In the genomic region with DNA sequence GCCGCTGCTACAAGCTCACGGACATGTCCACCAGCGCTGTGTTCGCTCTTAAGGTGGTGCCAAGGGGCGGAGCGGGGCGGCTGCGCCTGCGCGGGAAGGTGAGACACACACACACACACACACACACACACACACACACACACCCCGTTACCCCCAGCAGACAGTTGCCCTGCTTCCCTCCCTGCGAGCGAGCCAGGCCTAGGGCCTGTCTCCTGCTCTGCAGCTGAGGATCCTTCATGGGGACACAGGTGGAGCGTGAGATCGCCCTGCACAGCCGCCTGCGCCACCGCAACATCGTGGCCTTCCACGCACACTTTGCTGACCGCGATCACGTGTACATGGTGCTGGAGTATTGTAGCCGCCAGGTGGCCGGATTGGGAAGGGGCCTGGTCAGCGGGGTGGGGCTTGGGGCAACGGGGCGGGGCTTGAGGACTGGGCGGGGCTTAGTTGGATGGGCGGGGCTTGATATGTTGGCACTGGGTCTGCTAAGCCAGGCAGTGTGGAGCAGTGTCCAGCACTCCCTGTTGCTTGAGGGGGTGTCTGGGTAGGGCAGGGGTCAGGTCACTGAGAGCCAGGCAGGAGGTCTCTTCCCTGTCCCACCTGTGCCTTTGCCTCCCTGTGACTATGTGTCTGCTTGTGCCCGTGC, we compare ENCODE assay signal across 9 mouse cellular contexts. TPM values are rescaled to one million over a fixed set of nuclear protein-coding genes. Genes with fewer than 3 reads are reported as not detected.
DNase-seq lines count a peak whose midpoint lies in the region; ATAC-seq lines count a peak whose summit lies in the region.
"Had no signal": no experiment of that assay in that cellular context is flagged by ENCODE, and none has a peak within 500 bp of the region (broad histone marks: within the 10 kb centered on the region; RNA-seq: fewer than 3 reads in every experiment).

No protein-coding gene starts in this region.

- 0 out of 2 replicates have a peak, but pooled peaks cover 4% of the 10 kb centered on the region for H3K9me3 ChIP-seq in heart, embryonic 12.5 days (replicated peaks)
- no peaks in the 10 kb centered on the region; the same call in 1 of the 2 replicates for H3K9me3 ChIP-seq in embryonic facial prominence, embryonic 11.5 days (replicated peaks; ENCODE audit: control insufficient read depth, low read length)
- no peaks in the 10 kb centered on the region for H3K9me3 ChIP-seq in intestine, embryonic 15.5 days
- H3K9me3 ChIP-seq in liver, embryonic 16.5 days (replicated peaks; ENCODE audit: control insufficient read depth, low read length): no peaks in the 10 kb centered on the region

- peak overlapping the region; percentile 18 for H3K4me3 ChIP-seq in heart, embryonic 12.5 days
- H3K4me3 ChIP-seq in embryonic facial prominence, embryonic 11.5 days (ENCODE audit: low read depth, low read length): peak overlapping the region; percentile 9; the same call in 1 of the 2 replicates
- H3K4me3 ChIP-seq in intestine, embryonic 15.5 days (replicated peaks): peak overlapping the region; percentile 26
- H3K4me3 ChIP-seq in liver, embryonic 16.5 days (ENCODE audit: low read depth, low read length): peak overlapping the region; percentile 20; the same call in 1 of the 2 replicates

- peak overlapping the region; percentile 52 for H3K4me2 ChIP-seq in heart, embryonic 12.5 days
- H3K4me2 ChIP-seq in embryonic facial prominence, embryonic 11.5 days (ENCODE audit: low read depth, low read length): peak overlapping the region; percentile 0; the same call in 1 of the 2 replicates
- peak overlapping the region; percentile 66 for H3K4me2 ChIP-seq in intestine, embryonic 15.5 days (replicated peaks)
- H3K4me2 ChIP-seq in liver, embryonic 16.5 days (ENCODE audit: low read depth, low read length): peak overlapping the region; percentile 3; the same call in 1 of the 2 replicates

- no peak overlapping the region for H3K9ac ChIP-seq in heart, embryonic 12.5 days
- H3K9ac ChIP-seq in embryonic facial prominence, embryonic 11.5 days (replicated peaks; ENCODE audit: low read length): no peak overlapping the region
- H3K9ac ChIP-seq in intestine, embryonic 15.5 days: no peak overlapping the region
- H3K9ac ChIP-seq in liver, embryonic 16.5 days (ENCODE audit: low read depth, low read length): no peak overlapping the region

- ATAC-seq in heart, embryonic 12.5 days (ENCODE audit: insufficient number of reproducible peaks, low FRiP score): peak; percentile 34; the same call in 1 of the 2 replicates
- ATAC-seq in embryonic facial prominence, embryonic 11.5 days (replicated peaks; ENCODE audit: insufficient number of reproducible peaks, low FRiP score, low TSS enrichment, low read depth): no peak; the same call in 1 of the 2 replicates
- ATAC-seq in intestine, embryonic 15.5 days: peak; percentile 60
- ATAC-seq in liver, embryonic 16.5 days (ENCODE audit: low read depth): peak; percentile 24; the same call in 1 of the 2 replicates
- ATAC-seq: Patski had no signal

- 7% methylated on average over 31 of the region's 31 CpGs for WGBS in heart, embryonic 12.5 days
- 8% methylated on average over 31 of the region's 31 CpGs for WGBS in embryonic facial prominence, embryonic 11.5 days
- WGBS in intestine, embryonic 15.5 days: 8% methylated on average over 31 of the region's 31 CpGs
- WGBS in liver, embryonic 16.5 days (ENCODE audit: insufficient replicate concordance): 8% methylated on average over 31 of the region's 31 CpGs

- H3K36me3 ChIP-seq in heart, embryonic 12.5 days: no peaks in the 10 kb centered on the region
- no peaks in the 10 kb centered on the region for H3K36me3 ChIP-seq in embryonic facial prominence, embryonic 11.5 days (replicated peaks; ENCODE audit: control insufficient read depth, insufficient read depth, low read depth, low read length)
- no peaks in the 10 kb centered on the region for H3K36me3 ChIP-seq in intestine, embryonic 15.5 days
- H3K36me3 ChIP-seq in liver, embryonic 16.5 days (ENCODE audit: control insufficient read depth, insufficient read depth): no peaks in the 10 kb centered on the region

- DNase-seq in heart, adult 11 months: no peak
- no peak for DNase-seq in embryonic facial prominence, embryonic 11.5 days (ENCODE audit: low spot score)
- peak; percentile 71 for DNase-seq in retina, postnatal 1 day
- no peak for DNase-seq in layer of hippocampus, postnatal 25 days (ENCODE audit: extremely low spot score in 1 of 2, low spot score in 1 of 2)
- DNase-seq in c-Kit-positive CD71-positive TER-119-positive erythroid progenitor cells, embryonic 14.5 days (ENCODE audit: low spot score): no peak

- peaks cover 89% of the 10 kb centered on the region for H3K27me3 ChIP-seq in heart, embryonic 12.5 days (replicated peaks)
- H3K27me3 ChIP-seq in embryonic facial prominence, embryonic 11.5 days (ENCODE audit: control insufficient read depth, insufficient read depth, low read length): peaks cover 50% of the 10 kb centered on the region
- peaks cover 62% of the 10 kb centered on the region for H3K27me3 ChIP-seq in intestine, embryonic 15.5 days (replicated peaks)
- H3K27me3 ChIP-seq in liver, embryonic 16.5 days (ENCODE audit: control insufficient read depth, insufficient read depth, low read depth, low read length): peaks cover 73% of the 10 kb centered on the region

- H3K27ac ChIP-seq in heart, embryonic 12.5 days (ENCODE audit: poor library complexity, severe bottlenecking): no peak overlapping the region
- no peak overlapping the region for H3K27ac ChIP-seq in embryonic facial prominence, embryonic 11.5 days (replicated peaks; ENCODE audit: low read depth, low read length)
- no peak overlapping the region for H3K27ac ChIP-seq in intestine, embryonic 15.5 days
- H3K27ac ChIP-seq in liver, embryonic 16.5 days (ENCODE audit: low read length): no peak overlapping the region

- peaks cover 17% of the 10 kb centered on the region for H3K4me1 ChIP-seq in heart, embryonic 12.5 days (replicated peaks)
- peaks cover 7% of the 10 kb centered on the region for H3K4me1 ChIP-seq in embryonic facial prominence, embryonic 11.5 days (ENCODE audit: control insufficient read depth, insufficient read depth, low read length)
- H3K4me1 ChIP-seq in intestine, embryonic 15.5 days (replicated peaks): peaks cover 22% of the 10 kb centered on the region
- H3K4me1 ChIP-seq in liver, embryonic 16.5 days (ENCODE audit: control insufficient read depth, low read depth, low read length): peaks cover 4% of the 10 kb centered on the region; the same call in 1 of the 2 replicates

RNA-seq across cellular contexts. Expression of a gene that starts 1.9 kb away (rescaled TPM):
- polyA plus RNA-seq in heart, embryonic 12.5 days (2016; fragmentation: Nextera tagmentation; extraction: Ambion mirVana): not detected in 2 replicates
- polyA plus RNA-seq in embryonic facial prominence, embryonic 11.5 days (2014; fragmentation: Nextera tagmentation; extraction: Ambion mirVana): 0.26 and 0.52 TPM in 2 replicates
- polyA plus RNA-seq in intestine, embryonic 15.5 days (2015; fragmentation: Nextera tagmentation; extraction: Ambion mirVana): 0.32 and 0.63 TPM in 2 replicates
- polyA plus RNA-seq in liver, embryonic 16.5 days (2015; fragmentation: Nextera tagmentation; extraction: Ambion mirVana): 0.05 and 0.18 TPM in 2 replicates
- total RNA-seq in layer of hippocampus, postnatal 25 days (2021): 10 to 100 TPM; 14.6 to 16.9 TPM

RNA-seq across cellular contexts. Expression of a gene that starts 9.9 kb away (rescaled TPM):
- polyA plus RNA-seq in heart, embryonic 12.5 days (2016; fragmentation: Nextera tagmentation; extraction: Ambion mirVana): 5.3 and 6.7 TPM in 2 replicates
- polyA plus RNA-seq in embryonic facial prominence, embryonic 11.5 days (2014; fragmentation: Nextera tagmentation; extraction: Ambion mirVana): 0.14 and 0.88 TPM in 2 replicates
- 19.3 and 20.4 TPM in 2 replicates for polyA plus RNA-seq in intestine, embryonic 15.5 days (2015; fragmentation: Nextera tagmentation; extraction: Ambion mirVana)
- polyA plus RNA-seq in liver, embryonic 16.5 days (2015; fragmentation: Nextera tagmentation; extraction: Ambion mirVana): 2.2 and 3.4 TPM in 2 replicates
- 1 to 10 TPM; 3.8 to 5.5 TPM for total RNA-seq in layer of hippocampus, postnatal 25 days (2021)

RNA-seq across cellular contexts. Expression of a gene that starts 28.4 kb away (rescaled TPM):
- 3.1 and 3.7 TPM in 2 replicates for polyA plus RNA-seq in heart, embryonic 12.5 days (2016; fragmentation: Nextera tagmentation; extraction: Ambion mirVana)
- 4.3 and 4.5 TPM in 2 replicates for polyA plus RNA-seq in embryonic facial prominence, embryonic 11.5 days (2014; fragmentation: Nextera tagmentation; extraction: Ambion mirVana)
- 132 and 159 TPM in 2 replicates for polyA plus RNA-seq in intestine, embryonic 15.5 days (2015; fragmentation: Nextera tagmentation; extraction: Ambion mirVana)
- 83.9 and 102 TPM in 2 replicates for polyA plus RNA-seq in liver, embryonic 16.5 days (2015; fragmentation: Nextera tagmentation; extraction: Ambion mirVana)
- 10 to 100 TPM in 1 of 2 experiments, 1 to 10 TPM in 1; 9.7 to 10.6 TPM for total RNA-seq in layer of hippocampus, postnatal 25 days (2021)

RNA-seq across cellular contexts. Expression of a gene that starts 28.8 kb away (rescaled TPM):
- 1.0 and 1.5 TPM in 2 replicates for polyA plus RNA-seq in heart, embryonic 12.5 days (2016; fragmentation: Nextera tagmentation; extraction: Ambion mirVana)
- 1.6 and 2.9 TPM in 2 replicates for polyA plus RNA-seq in embryonic facial prominence, embryonic 11.5 days (2014; fragmentation: Nextera tagmentation; extraction: Ambion mirVana)
- polyA plus RNA-seq in intestine, embryonic 15.5 days (2015; fragmentation: Nextera tagmentation; extraction: Ambion mirVana): 8.1 and 8.8 TPM in 2 replicates
- 3.5 and 4.0 TPM in 2 replicates for polyA plus RNA-seq in liver, embryonic 16.5 days (2015; fragmentation: Nextera tagmentation; extraction: Ambion mirVana)
- total RNA-seq in layer of hippocampus, postnatal 25 days (2021): 1 to 10 TPM; 2.3 to 2.8 TPM

RNA-seq across cellular contexts. Expression of a gene that starts 29.3 kb away (rescaled TPM):
- 6.1 and 6.2 TPM in 2 replicates for polyA plus RNA-seq in heart, embryonic 12.5 days (2016; fragmentation: Nextera tagmentation; extraction: Ambion mirVana)
- polyA plus RNA-seq in embryonic facial prominence, embryonic 11.5 days (2014; fragmentation: Nextera tagmentation; extraction: Ambion mirVana): 10.3 and 12.9 TPM in 2 replicates
- polyA plus RNA-seq in intestine, embryonic 15.5 days (2015; fragmentation: Nextera tagmentation; extraction: Ambion mirVana): 5.5 and 6.9 TPM in 2 replicates
- polyA plus RNA-seq in liver, embryonic 16.5 days (2015; fragmentation: Nextera tagmentation; extraction: Ambion mirVana): 0.32 and 0.60 TPM in 2 replicates
- 10 to 100 TPM; 18.9 to 19.3 TPM for total RNA-seq in layer of hippocampus, postnatal 25 days (2021)

Comparison
In these comparisons a context has a peak if more than half of its experiments do, and no peak if none do; other contexts are left out.
1. H3K4me2 ChIP-seq: peak in every context shown above with its lines; median percentile 66 in intestine, embryonic 15.5 days; 52 in heart, embryonic 12.5 days; 3 in liver, embryonic 16.5 days; 0 in embryonic facial prominence, embryonic 11.5 days.
2. RNA of a gene that starts 28.4 kb away (polyA plus RNA-seq): 132 to 159 TPM in intestine, embryonic 15.5 days and 83.9 to 102 TPM in liver, embryonic 16.5 days; 4.3 to 4.5 TPM in embryonic facial prominence, embryonic 11.5 days and 3.1 to 3.7 TPM in heart, embryonic 12.5 days; every median in the first group is over 10 times any median in the second.
3. Peak in every context shown above with its lines, with median percentiles within 50 percentile points of each other: H3K4me3 ChIP-seq.